Comparison of ENCODE assay signal across 8 mouse cellular contexts in the genomic region with DNA sequence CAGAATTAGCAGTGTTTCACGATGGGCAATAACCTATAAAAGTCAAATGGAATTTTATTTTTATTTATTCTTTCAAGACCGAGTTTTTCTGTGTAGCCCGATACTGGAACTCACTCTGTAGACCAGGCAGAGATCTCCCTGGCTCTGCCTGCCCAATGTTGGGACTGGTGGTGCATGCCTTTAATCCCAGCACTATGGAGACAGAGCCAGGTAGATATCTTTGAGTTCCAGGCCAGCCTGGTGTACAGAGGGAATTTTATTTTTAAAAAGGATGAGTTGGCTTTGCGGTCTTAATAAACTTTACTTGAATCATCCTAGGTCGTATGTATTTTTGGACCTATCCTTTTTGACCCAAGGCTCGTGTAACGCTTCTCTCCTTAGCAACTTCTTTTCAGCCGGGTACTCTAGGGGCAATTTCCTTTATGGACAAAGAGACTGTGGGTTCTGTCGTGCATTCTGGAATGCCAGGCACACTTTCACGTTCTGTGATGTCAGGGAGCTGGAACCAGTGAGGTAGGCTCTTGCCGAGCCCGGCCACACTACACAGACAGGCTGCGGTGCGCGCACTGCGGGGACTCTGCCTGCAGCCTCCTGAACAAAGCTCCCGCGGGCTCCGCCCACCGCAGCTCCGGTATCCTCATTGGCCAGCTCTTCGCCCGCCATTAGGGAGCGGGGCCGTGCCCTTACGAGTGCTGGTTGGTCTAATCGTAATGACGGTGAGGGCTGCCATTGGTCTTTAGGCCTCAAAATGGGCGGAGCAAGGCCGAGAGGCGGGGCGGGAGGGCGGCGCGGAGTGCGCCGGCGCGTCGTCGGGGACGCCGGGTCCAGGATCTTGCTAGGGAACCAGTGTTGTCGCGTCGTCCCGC. TPM values are rescaled to one million over a fixed set of nuclear protein-coding genes. Genes with fewer than 3 reads are reported as not detected.
DNase-seq lines count a peak whose midpoint lies in the region; ATAC-seq and TF ChIP-seq lines count a peak whose summit lies in the region.

A gene (plus strand): TSS at position 794 of the 866 bp plus-strand sequence.

- H3K4me2 ChIP-seq in heart, embryonic 15.5 days = peak within 1 kb of the TSS; percentile 82
- H3K4me2 ChIP-seq in liver, embryonic 14.5 days (ENCODE audit: low read depth) = peak within 1 kb of the TSS; percentile 93
- peak within 1 kb of the TSS; percentile 71 for H3K4me2 ChIP-seq in neural tube, embryonic 11.5 days (ENCODE audit: low read depth)
- H3K4me2 ChIP-seq in stomach, postnatal 0 days (replicated peaks; ENCODE audit: low read depth) = peak within 1 kb of the TSS; percentile 87

- H3K36me3 ChIP-seq in forebrain, embryonic 10.5 days (replicated peaks) = peaks cover 28% of the 10 kb centered on the region
- no peaks in the 10 kb centered on the region for H3K36me3 ChIP-seq in heart, embryonic 15.5 days
- H3K36me3 ChIP-seq in liver, embryonic 14.5 days (replicated peaks; ENCODE audit: control insufficient read depth, insufficient read depth, low read depth) = no peaks in the 10 kb centered on the region
- no peaks in the 10 kb centered on the region; the same call in 1 of the 2 replicates for H3K36me3 ChIP-seq in neural tube, embryonic 11.5 days (ENCODE audit: control insufficient read depth, insufficient read depth, low read length)
- no peaks in the 10 kb centered on the region for H3K36me3 ChIP-seq in stomach, postnatal 0 days (ENCODE audit: control insufficient read depth, insufficient read depth, low read length)

- H3K27ac ChIP-seq in forebrain, embryonic 10.5 days = peak within 1 kb of the TSS; percentile 90
- no peak within 1 kb of the TSS; the same call in 1 of the 2 replicates for H3K27ac ChIP-seq in heart, embryonic 15.5 days
- no peak within 1 kb of the TSS for H3K27ac ChIP-seq in liver, embryonic 14.5 days
- no peak within 1 kb of the TSS; the same call in 1 of the 2 replicates for H3K27ac ChIP-seq in neural tube, embryonic 11.5 days (ENCODE audit: low read depth, low read length)
- H3K27ac ChIP-seq in stomach, postnatal 0 days (replicated peaks) = no peak within 1 kb of the TSS

- H3K9me3 ChIP-seq in forebrain, embryonic 10.5 days = no peaks in the 10 kb centered on the region
- H3K9me3 ChIP-seq in heart, embryonic 15.5 days (replicated peaks) = no peaks in the 10 kb centered on the region
- no peaks in the 10 kb centered on the region for H3K9me3 ChIP-seq in liver, embryonic 14.5 days (ENCODE audit: control insufficient read depth, low read length)
- no peaks in the 10 kb centered on the region for H3K9me3 ChIP-seq in neural tube, embryonic 11.5 days (ENCODE audit: control insufficient read depth, low read length)
- no peaks in the 10 kb centered on the region for H3K9me3 ChIP-seq in stomach, postnatal 0 days (ENCODE audit: control insufficient read depth, low read length)

- H3K4me3 ChIP-seq in forebrain, embryonic 10.5 days = peak within 1 kb of the TSS; percentile 93
- peak within 1 kb of the TSS; percentile 79 for H3K4me3 ChIP-seq in heart, embryonic 15.5 days
- H3K4me3 ChIP-seq in liver, embryonic 14.5 days (ENCODE audit: insufficient read depth in 1 of 2, low read depth in 2 of 2, low read length in 2 of 2) = peak within 1 kb of the TSS; percentile 75 to 84
- peak within 1 kb of the TSS; percentile 78 for H3K4me3 ChIP-seq in neural tube, embryonic 11.5 days (ENCODE audit: low read depth, low read length)
- H3K4me3 ChIP-seq in stomach, postnatal 0 days (ENCODE audit: low read depth, low read length) = peak within 1 kb of the TSS; percentile 76

- 6% methylated on average over 47 of the region's 47 CpGs for WGBS in forebrain, embryonic 10.5 days
- 5% methylated on average over 47 of the region's 47 CpGs for WGBS in heart, embryonic 15.5 days
- 4% methylated on average over 47 of the region's 47 CpGs for WGBS in liver, embryonic 14.5 days (ENCODE audit: insufficient replicate concordance)
- WGBS in neural tube, embryonic 11.5 days = 5% methylated on average over 47 of the region's 47 CpGs
- 4% methylated on average over 47 of the region's 47 CpGs for WGBS in stomach, postnatal 0 days

- H3K9ac ChIP-seq in heart, embryonic 15.5 days = peak within 1 kb of the TSS; percentile 68
- peak within 1 kb of the TSS; percentile 76 for H3K9ac ChIP-seq in liver, embryonic 14.5 days (replicated peaks)
- H3K9ac ChIP-seq in neural tube, embryonic 11.5 days (ENCODE audit: low read length) = peak within 1 kb of the TSS; percentile 54
- H3K9ac ChIP-seq in stomach, postnatal 0 days (ENCODE audit: low read length) = peak within 1 kb of the TSS; percentile 67

- H3K27me3 ChIP-seq in forebrain, embryonic 10.5 days (ENCODE audit: poor library complexity, severe bottlenecking) = peaks cover 5% of the 10 kb centered on the region; the same call in 1 of the 2 replicates
- H3K27me3 ChIP-seq in heart, embryonic 15.5 days = no peaks in the 10 kb centered on the region
- H3K27me3 ChIP-seq in liver, embryonic 14.5 days (ENCODE audit: control insufficient read depth, insufficient read depth, low read length) = no peaks in the 10 kb centered on the region
- H3K27me3 ChIP-seq in neural tube, embryonic 11.5 days (ENCODE audit: control insufficient read depth, insufficient read depth, low read length) = no peaks in the 10 kb centered on the region
- no peaks in the 10 kb centered on the region for H3K27me3 ChIP-seq in stomach, postnatal 0 days (ENCODE audit: control insufficient read depth, insufficient read depth, low read length)

- H3K4me1 ChIP-seq in forebrain, embryonic 10.5 days = peaks cover 19% of the 10 kb centered on the region
- peaks cover 6% of the 10 kb centered on the region for H3K4me1 ChIP-seq in heart, embryonic 15.5 days (replicated peaks)
- peaks cover 7 to 8% of the 10 kb centered on the region in 2 experiments; a peak in 3 of 4 replicates for H3K4me1 ChIP-seq in liver, embryonic 14.5 days (replicated peaks; ENCODE audit: control insufficient read depth in 2 of 2, insufficient read depth in 2 of 2, low read length in 1 of 2)
- peaks cover 4% of the 10 kb centered on the region; the same call in 1 of the 2 replicates for H3K4me1 ChIP-seq in neural tube, embryonic 11.5 days (ENCODE audit: control insufficient read depth, insufficient read depth, low read length)
- H3K4me1 ChIP-seq in stomach, postnatal 0 days (replicated peaks; ENCODE audit: control insufficient read depth, insufficient read depth) = no peaks in the 10 kb centered on the region

- no peak for TF ChIP-seq EP300 in liver, embryonic 14.5 days (IDR thresholded peaks at IDR 0.05; ENCODE audit: low read depth)
- TF ChIP-seq EP300 in stomach, postnatal 0 days (optimal IDR thresholded peaks at IDR 0.05) = no peak

- peak; percentile 99 to 100 for DNase-seq in CD8-positive naive resting alpha-beta T cell, adult 2 months (ENCODE audit: low read depth in 2 of 2, low spot score in 2 of 2)
- DNase-seq in c-Kit-positive CD71-negative TER-119-negative erythroid progenitor cells, embryonic 14.5 days (ENCODE audit: low read depth) = peak; percentile 95
- DNase-seq in forebrain, embryonic 10.5 days (ENCODE audit: extremely low spot score, low spot score) = peak; percentile 97
- peak; percentile 97 to 99 for DNase-seq in kidney, postnatal 25 days
- DNase-seq in liver, embryonic 14.5 days (ENCODE audit: low read depth in 3 of 3, low spot score in 3 of 3) = peak; percentile 94 to 97 (median 96)
- peak; percentile 99 for DNase-seq in neural tube, embryonic 11.5 days (ENCODE audit: low spot score)
- DNase-seq in stomach, postnatal 0 days (ENCODE audit: low spot score) = peak; percentile 99

- no peak for TF ChIP-seq CTCF in liver, embryonic 14.5 days (IDR thresholded peaks at IDR 0.05; ENCODE audit: low read depth)
- TF ChIP-seq CTCF in stomach, postnatal 0 days (IDR thresholded peaks at IDR 0.05; ENCODE audit: low read depth) = no peak

- ATAC-seq in heart, embryonic 15.5 days (replicated peaks; ENCODE audit: insufficient number of reproducible peaks, insufficient read depth, low FRiP score, low read depth) = peak; percentile 99
- ATAC-seq in liver, embryonic 14.5 days (ENCODE audit: insufficient read depth) = peak; percentile 99
- peak; percentile 100 for ATAC-seq in neural tube, embryonic 11.5 days (ENCODE audit: insufficient read depth, low FRiP score, low TSS enrichment)
- ATAC-seq in stomach, postnatal 0 days (ENCODE audit: low FRiP score, low TSS enrichment) = peak; percentile 100

RNA-seq across cellular contexts. Expression of the gene that starts here (rescaled TPM):
- polyA plus RNA-seq in forebrain, embryonic 10.5 days (2016; fragmentation: Nextera tagmentation; extraction: Ambion mirVana) = 58.2 and 58.9 TPM in 2 replicates
- polyA plus RNA-seq in heart, embryonic 15.5 days (2015; fragmentation: Nextera tagmentation; extraction: Ambion mirVana) = 13.6 and 14.4 TPM in 2 replicates
- 5.6 and 6.8 TPM in 2 replicates for polyA plus RNA-seq in liver, embryonic 14.5 days (2012; rRNA removed)
- 8.4 and 9.8 TPM in 2 replicates for polyA plus RNA-seq in liver, embryonic 14.5 days (2014; fragmentation: Nextera tagmentation; extraction: Ambion mirVana)
- 51.2 and 55.3 TPM in 2 replicates for polyA plus RNA-seq in neural tube, embryonic 11.5 days (2014; fragmentation: Nextera tagmentation; extraction: Ambion mirVana)
- polyA plus RNA-seq in stomach, postnatal 0 days (2015; fragmentation: Nextera tagmentation; extraction: Ambion mirVana) = 4.5 and 5.3 TPM in 2 replicates
